Mouse (Mus musculus) midbrain, embryonic 13.5 days (tissue): Measurements from ENCODE around the gene Hspb1. TPM values are rescaled to one million over a fixed set of nuclear protein-coding genes. Genes with fewer than 3 reads are reported as not detected.

Experiments
- ATAC-seq: fragments of 200-750 bp; cut with Nextera tagmentation; 2 replicates; pipeline ENCODE4 v1.8.0; 2017; ENCODE audit warnings: mild to moderate bottlenecking, moderate TSS enrichment, moderate library complexity
- H3K27ac ChIP-seq: fragments of 300-500 bp; sonication (generic); 2 replicates; pipeline ENCODE4 v1.5.1; 2015; ENCODE audit warnings: inconsistent platforms, mild to moderate bottlenecking, moderate library complexity
- H3K27me3 ChIP-seq: fragments of 300-500 bp; sonication (generic); 2 replicates; pipeline ENCODE4 v1.6.1; 2015; ENCODE audit warnings: mild to moderate bottlenecking, inconsistent platforms
- H3K36me3 ChIP-seq: fragments of 300-500 bp; sonication (generic); 2 replicates; pipeline ENCODE4 v1.6.1; 2015; ENCODE audit warnings: mild to moderate bottlenecking, inconsistent platforms
- H3K4me1 ChIP-seq: fragments of 300-500 bp; sonication (generic); replicated peaks from 2 replicates; pipeline ENCODE4 v1.6.1; 2015; ENCODE audit warnings: inconsistent platforms
- H3K4me2 ChIP-seq: fragments of 300-500 bp; sonication (generic); replicated peaks from 2 replicates; pipeline ENCODE4 v1.6.1; 2015; ENCODE audit warnings: moderate library complexity, mild to moderate bottlenecking, inconsistent platforms
- H3K4me3 ChIP-seq: fragments of 300-500 bp; sonication (generic); replicated peaks from 2 replicates; pipeline ENCODE4 v1.5.1; 2015; ENCODE audit warnings: mild to moderate bottlenecking, inconsistent platforms
- H3K9ac ChIP-seq: fragments of 300-500 bp; sonication (generic); replicated peaks from 2 replicates; pipeline ENCODE4 v1.6.1; 2015; ENCODE audit warnings: mild to moderate bottlenecking, inconsistent platforms
- H3K9me3 ChIP-seq: fragments of 300-500 bp; sonication (generic); 2 replicates; pipeline ENCODE4 v1.6.1; 2016; ENCODE audit warnings: mild to moderate bottlenecking, inconsistent platforms
- WGBS: fragments of 180-500 bp; shearing (Covaris S2); methylation state at CpG from one replicate; pipeline ENCODE4 v1.1.7; 2015; 5-methylcytosine and 5-hydroxymethylcytosine counted together
- polyA plus RNA-seq: library from polyadenylated mRNA; unstranded; fragments of >200 nt; fragmentation: Nextera tagmentation; extraction: Ambion mirVana; gene quantifications from 2 replicates; pipeline ENCODE4 v1.2.1, GENCODE M21; 2015

Hspb1 gene
- polyA plus RNA-seq, 1 experiment from 2014 or later, result 6.8 TPM

DNA sequence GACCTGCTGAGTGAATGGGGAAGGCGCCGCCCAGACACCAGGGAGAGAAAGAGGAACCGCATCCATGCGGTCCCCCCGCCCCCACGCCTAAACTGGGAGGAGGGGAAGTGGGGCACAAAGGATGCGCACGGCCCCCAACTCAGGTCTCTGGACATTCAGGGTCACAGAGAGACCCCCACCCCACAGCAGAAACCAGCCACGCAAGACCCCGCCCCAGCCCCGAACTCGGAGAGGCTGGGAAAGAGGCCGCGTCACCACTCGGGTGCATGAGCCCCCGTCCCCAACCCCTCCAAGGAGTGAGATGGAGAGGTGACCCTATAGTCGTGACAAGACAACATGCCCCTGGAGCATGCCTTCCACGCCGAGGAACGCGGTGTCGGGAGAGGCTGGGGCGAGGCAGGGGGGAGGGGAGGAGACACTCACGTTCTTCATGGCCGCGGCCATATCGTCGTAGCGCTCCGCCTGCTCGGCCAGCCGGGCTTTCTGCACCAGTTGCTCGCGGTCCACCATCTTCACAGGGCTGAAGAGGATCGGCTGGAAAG, 46.3 kb downstream of the Hspb1 start:
- Histone ChIP-seq H3K9me3 (no peaks in the 10 kb centered on the region), H3K9ac (peak overlapping the region; percentile 98), H3K4me1 (peaks cover 46% of the 10 kb centered on the region), H3K27ac (peak overlapping the region; percentile 99), H3K36me3 (peaks cover 33% of the 10 kb centered on the region), H3K27me3 (no peaks in the 10 kb centered on the region), H3K4me2 (peak overlapping the region; percentile 67), H3K4me3 (peak overlapping the region; percentile 92)
- peak; percentile 76 for ATAC-seq
- 2% methylated on average over 33 of the region's 35 CpGs for WGBS

DNA sequence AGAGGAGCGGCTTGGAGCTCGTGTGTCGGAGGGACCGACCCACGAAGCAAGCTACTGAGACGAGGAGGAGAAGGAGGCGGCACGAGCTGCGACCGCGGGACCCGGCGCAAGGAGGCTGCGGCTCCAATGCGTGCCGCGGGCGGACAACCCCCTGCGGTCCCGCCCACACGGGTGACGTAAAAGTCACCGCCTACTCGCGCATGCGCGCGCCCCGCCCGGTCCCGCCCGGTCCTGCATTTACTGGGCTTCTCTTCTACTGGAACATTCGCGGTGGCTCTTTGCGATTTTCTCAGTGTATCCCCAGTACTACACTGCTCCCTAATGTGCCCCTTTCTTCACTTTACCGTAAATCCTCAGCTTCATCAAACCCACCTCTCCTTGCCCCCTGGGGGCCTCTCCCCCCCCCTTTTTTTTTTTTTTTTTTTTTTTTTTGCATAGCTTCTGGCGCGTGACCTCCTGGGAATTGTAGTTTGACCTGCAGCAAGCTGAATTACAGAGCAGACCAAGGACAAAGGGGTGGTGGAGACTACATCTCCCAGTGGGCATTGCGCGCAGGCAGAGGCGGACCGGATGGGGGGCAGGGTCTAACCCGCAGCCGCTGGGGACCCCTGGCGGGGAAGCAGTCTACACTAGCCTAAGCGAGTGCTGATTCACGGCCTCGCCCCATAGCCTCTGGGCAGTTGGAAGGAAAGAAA, 46.9 kb downstream of the Hspb1 start, which contains the start of gene Ywhag:
TSS of gene Ywhag (minus strand) at position 136 of the 695 bp plus-strand sequence.
- H3K9me3 ChIP-seq, result no peaks in the 10 kb centered on the region
- H3K27me3 ChIP-seq, result no peaks in the 10 kb centered on the region
- peak within 1 kb of the TSS; percentile 98 for H3K9ac ChIP-seq
- under 1% methylated on average over 48 of the region's 48 CpGs for WGBS
- peak; percentile 97 for ATAC-seq
- H3K36me3 ChIP-seq, result peaks cover 26% of the 10 kb centered on the region
- peaks cover 40% of the 10 kb centered on the region for H3K4me1 ChIP-seq
- H3K4me2 ChIP-seq, result peak within 1 kb of the TSS; percentile 67
- H3K4me3 ChIP-seq, result peak within 1 kb of the TSS; percentile 92
- H3K27ac ChIP-seq, result peak within 1 kb of the TSS; percentile 99

DNA sequence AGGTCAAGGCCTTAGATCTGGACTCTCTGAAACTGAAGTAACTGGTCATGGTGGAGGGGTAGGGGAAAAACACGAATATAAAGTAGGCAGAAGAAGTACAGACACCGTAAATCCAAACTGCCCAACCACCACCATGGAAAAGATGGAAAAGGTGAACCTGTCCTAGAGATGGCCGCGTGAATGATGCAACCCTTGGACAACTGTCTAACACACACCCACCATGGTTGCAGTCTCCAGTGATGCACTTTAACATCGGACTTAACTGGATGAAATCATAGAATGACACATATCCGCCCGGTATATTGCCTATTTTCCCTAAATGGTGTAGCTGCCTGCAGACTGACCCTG, 47.4 kb downstream of the Hspb1 start:
- ATAC-seq, result no peak
- Histone ChIP-seq H3K4me3 (peak overlapping the region; percentile 92), H3K9ac (peak overlapping the region; percentile 98; the same call in 1 of the 2 replicates), H3K27ac (peak overlapping the region; percentile 99), H3K36me3 (peaks cover 21% of the 10 kb centered on the region), H3K27me3 (no peaks in the 10 kb centered on the region), H3K4me1 (peaks cover 34% of the 10 kb centered on the region), H3K9me3 (no peaks in the 10 kb centered on the region), H3K4me2 (peak overlapping the region; percentile 67)
- 48% methylated on average over 7 of the region's 7 CpGs for WGBS

DNA sequence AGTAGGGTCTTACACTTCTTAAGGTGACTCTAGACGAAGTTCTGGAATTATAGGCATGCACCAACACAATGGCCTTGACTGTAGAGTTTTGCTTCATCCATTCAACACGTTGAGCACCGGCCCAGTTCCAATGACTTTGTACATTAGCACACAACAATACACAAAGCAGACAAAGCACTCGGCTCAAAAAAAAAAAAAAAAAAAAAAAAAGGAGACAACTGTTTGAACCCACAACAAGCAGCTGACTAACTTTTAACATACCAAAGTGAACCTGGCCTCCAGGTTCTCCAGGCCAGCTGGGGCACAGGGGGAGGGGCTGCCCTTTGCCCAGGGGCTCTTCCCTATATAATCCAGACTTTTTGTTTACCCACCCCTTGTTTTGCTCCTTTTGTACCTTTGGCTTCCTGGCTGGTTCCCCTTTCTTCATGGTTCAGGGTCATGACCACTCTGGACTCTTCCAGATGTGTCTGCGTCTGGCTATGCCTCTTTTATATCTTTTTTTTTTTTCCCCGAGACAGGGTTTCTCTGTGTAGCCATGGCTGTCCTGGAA, 48.0 kb downstream of the Hspb1 start:
- peaks cover 29% of the 10 kb centered on the region for H3K4me1 ChIP-seq
- no peaks in the 10 kb centered on the region for H3K9me3 ChIP-seq
- peaks cover 16% of the 10 kb centered on the region for H3K36me3 ChIP-seq
- no peak overlapping the region for H3K9ac ChIP-seq
- no peak for ATAC-seq
- H3K4me3 ChIP-seq, result no peak overlapping the region
- H3K27me3 ChIP-seq, result no peaks in the 10 kb centered on the region
- H3K4me2 ChIP-seq, result no peak overlapping the region
- WGBS, result 80% methylated on average over 6 of the region's 6 CpGs
- H3K27ac ChIP-seq, result peak overlapping the region; percentile 99

Other genes with a start within 250 kb of the Hspb1 start
- 128 and 137 TPM in 2 replicates for gene Por, start 217.9 kb upstream of the Hspb1 start, polyA plus RNA-seq
- 70.1 and 72.7 TPM in 2 replicates for gene Tmem120a, start 143.5 kb upstream of the Hspb1 start, polyA plus RNA-seq
- 0.34 TPM in 1 of 2 replicates, not detected in the other for gene Styxl1, start 109.5 kb upstream of the Hspb1 start, polyA plus RNA-seq
- 563 and 580 TPM in 2 replicates for gene Mdh2, start 109.4 kb upstream of the Hspb1 start, polyA plus RNA-seq
- gene Srrm3, start 81.0 kb upstream of the Hspb1 start, polyA plus RNA-seq, result 91.4 and 124 TPM in 2 replicates
- 627 and 632 TPM in 2 replicates for gene Ywhag, start 46.7 kb downstream of the Hspb1 start, polyA plus RNA-seq
- gene Ssc4d, start 86.6 kb downstream of the Hspb1 start, polyA plus RNA-seq, result 1.0 and 1.4 TPM in 2 replicates
- gene Zp3, start 92.2 kb downstream of the Hspb1 start, polyA plus RNA-seq, result 0.24 TPM in 1 of 2 replicates, not detected in the other
- 28.5 and 28.8 TPM in 2 replicates for gene Dtx2, start 106.9 kb downstream of the Hspb1 start, polyA plus RNA-seq
- 0.05 TPM in 1 of 2 replicates, not detected in the other for gene Upk3b, start 150.6 kb downstream of the Hspb1 start, polyA plus RNA-seq
- not detected in 2 replicates for gene Upk3bl, start 166.6 kb downstream of the Hspb1 start, polyA plus RNA-seq
- gene Rasa4, start 196.0 kb downstream of the Hspb1 start, polyA plus RNA-seq, result 13.7 and 16.4 TPM in 2 replicates
- 242 TPM in 2 replicates for gene Polr2j, start 228.7 kb downstream of the Hspb1 start, polyA plus RNA-seq
- gene Lrwd1, start 248.2 kb downstream of the Hspb1 start, polyA plus RNA-seq, result 31.7 and 33.8 TPM in 2 replicates
- gene Alkbh4, start 248.2 kb downstream of the Hspb1 start, polyA plus RNA-seq, result 23.0 and 23.6 TPM in 2 replicates